Mouse (Mus musculus) cortical plate, adult 2 months (tissue): ENCODE results near the gene Arnt2.

ENCODE experiments used
- CTCF ChIP-seq: fragments of 200-500 bp; IDR thresholded peaks from 2 replicates; pipeline ENCODE4 v1.5.1; 2011; ENCODE audit warnings: mild to moderate bottlenecking, control low read depth, low read length; ENCODE audit not compliant: insufficient read depth; ENCODE audit errors: extremely low read depth
- POLR2A ChIP-seq: fragments of 200-500 bp; IDR thresholded peaks from 2 replicates; pipeline ENCODE4 v1.6.1; 2011; ENCODE audit warnings: mild to moderate bottlenecking, low read length, control low read depth; ENCODE audit not compliant: insufficient read depth; ENCODE audit errors: extremely low read depth

- TF ChIP-seq POLR2A (no peak), CTCF (no peak)
These were observed 122.8 kb downstream of the Arnt2 start for GRCm38 (mm10) chr7:84287226-84287587.
